Mouse (Mus musculus): ENCODE measurements around the gene C530008M17Rik. TPM values are rescaled to one million over a fixed set of nuclear protein-coding genes. Genes with fewer than 3 reads are reported as not detected.
A peak's percentile ranks its signal among the peaks of the same experiment; 100 is the strongest.
"Not testable (repeated sequence)": the region's sequence is repeated elsewhere in the genome, so short reads cannot be mapped to it uniquely, and the experiment has no call there.

C530008M17Rik gene
- polyA plus RNA-seq, 1 experiment from 2014 or later = 5.7 TPM

DNA sequence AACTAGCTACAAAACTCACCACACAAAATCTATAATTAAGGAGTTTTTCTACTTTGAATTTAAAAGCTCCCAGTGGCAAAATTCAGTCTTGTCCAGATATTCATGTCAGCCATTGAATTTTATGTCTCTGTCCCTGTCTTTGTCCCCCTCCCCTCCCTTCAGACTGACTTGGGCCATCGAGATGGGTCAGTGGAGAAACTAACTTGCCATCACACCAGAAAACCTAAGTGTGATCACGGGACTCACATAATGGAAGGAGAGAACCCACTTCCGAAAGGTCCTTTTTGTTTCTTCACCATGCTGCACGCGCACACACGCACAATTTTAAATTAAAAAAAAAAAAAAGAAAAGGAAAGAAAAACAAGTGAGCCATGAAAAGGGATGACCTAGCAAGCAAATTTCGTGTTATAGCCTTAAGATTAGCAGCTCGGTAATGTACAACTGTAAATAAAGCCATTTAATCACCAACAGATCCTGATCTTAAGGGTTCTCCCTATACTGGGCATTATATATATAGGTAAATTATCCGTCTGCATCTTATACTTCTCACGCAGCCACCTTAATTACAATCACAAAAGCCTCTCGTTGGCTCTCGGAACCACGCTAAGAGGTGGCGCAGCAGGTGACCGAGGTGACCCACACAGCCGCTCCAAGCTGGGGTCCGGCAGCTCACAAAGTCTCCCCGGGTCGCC, 248.5 kb downstream of the C530008M17Rik start:
- Histone ChIP-seq H3K4me2 (ENCODE audit: low read depth, low read length) (peak overlapping the region; percentile 88), H3K36me3 (ENCODE audit: control insufficient read depth, insufficient read depth) (no peaks in the 10 kb centered on the region), H3K4me1 (ENCODE audit: control insufficient read depth, low read depth, low read length) (peaks cover 12% of the 10 kb centered on the region), H3K27me3 (ENCODE audit: control insufficient read depth, insufficient read depth, low read depth, low read length) (no peaks in the 10 kb centered on the region), H3K27ac (ENCODE audit: low read length) (peak overlapping the region; percentile 93), H3K9me3 (replicated peaks; ENCODE audit: control insufficient read depth, low read length) (no peaks in the 10 kb centered on the region), H3K4me3 (ENCODE audit: low read depth, low read length) (peak overlapping the region; percentile 92), H3K9ac (ENCODE audit: low read depth, low read length) (peak overlapping the region; percentile 96)
- 1% methylated on average over 19 of the region's 19 CpGs for WGBS (ENCODE audit: insufficient replicate concordance)
- ATAC-seq (ENCODE audit: low read depth) = peak; percentile 32

- peak; percentile 97 for ATAC-seq (ENCODE audit: low read depth)
- H3K9ac ChIP-seq (ENCODE audit: low read depth, low read length) = peak within 1 kb of the TSS; percentile 96
- H3K27ac ChIP-seq (ENCODE audit: low read length) = peak within 1 kb of the TSS; percentile 93
- no peaks in the 10 kb centered on the region for H3K36me3 ChIP-seq (ENCODE audit: control insufficient read depth, insufficient read depth)
- H3K27me3 ChIP-seq (ENCODE audit: control insufficient read depth, insufficient read depth, low read depth, low read length) = no peaks in the 10 kb centered on the region
- H3K4me2 ChIP-seq (ENCODE audit: low read depth, low read length) = peak within 1 kb of the TSS; percentile 88
- no peaks in the 10 kb centered on the region for H3K9me3 ChIP-seq (replicated peaks; ENCODE audit: control insufficient read depth, low read length)
- H3K4me3 ChIP-seq (ENCODE audit: low read depth, low read length) = peak within 1 kb of the TSS; percentile 92
- H3K4me1 ChIP-seq (ENCODE audit: control insufficient read depth, low read depth, low read length) = peaks cover 12% of the 10 kb centered on the region
- WGBS (ENCODE audit: insufficient replicate concordance) = under 1% methylated on average over 47 of the region's 47 CpGs
Measured at GRCm38 (mm10) chr5:76905405-76906154, 249.3 kb downstream of the C530008M17Rik start, which contains the start of gene Aasdh. Gene Aasdh (minus strand): TSS chr5:76905514.

GRCm38 (mm10) chr5:76906155-76906499, 249.8 kb downstream of the C530008M17Rik start:
- Histone ChIP-seq H3K4me3 (ENCODE audit: low read depth, low read length) (peak overlapping the region; percentile 92), H3K4me1 (ENCODE audit: control insufficient read depth, low read depth, low read length) (peaks cover 12% of the 10 kb centered on the region), H3K9ac (ENCODE audit: low read depth, low read length) (peak overlapping the region; percentile 96), H3K27ac (ENCODE audit: low read length) (peak overlapping the region; percentile 93), H3K9me3 (replicated peaks; ENCODE audit: control insufficient read depth, low read length) (no peaks in the 10 kb centered on the region), H3K36me3 (ENCODE audit: control insufficient read depth, insufficient read depth) (no peaks in the 10 kb centered on the region), H3K27me3 (ENCODE audit: control insufficient read depth, insufficient read depth, low read depth, low read length) (no peaks in the 10 kb centered on the region), H3K4me2 (ENCODE audit: low read depth, low read length) (peak overlapping the region; percentile 88)
- WGBS (ENCODE audit: insufficient replicate concordance) = 9% methylated on average over 3 of the region's 3 CpGs
- no peak for ATAC-seq (ENCODE audit: low read depth)

GRCm38 (mm10) chr5:76910807-76911206, 254.5 kb downstream of the C530008M17Rik start:
- no peak overlapping the region for H3K4me2 ChIP-seq (ENCODE audit: low read depth, low read length)
- H3K27ac ChIP-seq (ENCODE audit: low read length) = no peak overlapping the region
- no peaks in the 10 kb centered on the region for H3K9me3 ChIP-seq (replicated peaks; ENCODE audit: control insufficient read depth, low read length)
- no peak for ATAC-seq (ENCODE audit: low read depth)
- 46% methylated on average over 3 of the region's 3 CpGs for WGBS (ENCODE audit: insufficient replicate concordance)
- peaks cover 9% of the 10 kb centered on the region for H3K36me3 ChIP-seq (ENCODE audit: control insufficient read depth, insufficient read depth)
- no peak overlapping the region for H3K4me3 ChIP-seq (ENCODE audit: low read depth, low read length)
- no peak overlapping the region for H3K9ac ChIP-seq (ENCODE audit: low read depth, low read length)
- no peaks in the 10 kb centered on the region for H3K27me3 ChIP-seq (ENCODE audit: control insufficient read depth, insufficient read depth, low read depth, low read length)
- peaks cover 8% of the 10 kb centered on the region for H3K4me1 ChIP-seq (ENCODE audit: control insufficient read depth, low read depth, low read length)

GRCm38 (mm10) chr5:76912522-76912921, 256.2 kb downstream of the C530008M17Rik start:
- 78% methylated on average over 5 of the region's 5 CpGs for WGBS (ENCODE audit: insufficient replicate concordance)
- H3K9ac ChIP-seq (ENCODE audit: low read depth, low read length); H3K9me3 ChIP-seq (replicated peaks; ENCODE audit: control insufficient read depth, low read length); H3K4me1 ChIP-seq (ENCODE audit: control insufficient read depth, low read depth, low read length); H3K4me3 ChIP-seq (ENCODE audit: low read depth, low read length); ATAC-seq (ENCODE audit: low read depth); H3K27ac ChIP-seq (ENCODE audit: low read length); H3K4me2 ChIP-seq (ENCODE audit: low read depth, low read length); H3K27me3 ChIP-seq (ENCODE audit: control insufficient read depth, insufficient read depth, low read depth, low read length); H3K36me3 ChIP-seq (ENCODE audit: control insufficient read depth, insufficient read depth): not testable (repeated sequence)

DNA sequence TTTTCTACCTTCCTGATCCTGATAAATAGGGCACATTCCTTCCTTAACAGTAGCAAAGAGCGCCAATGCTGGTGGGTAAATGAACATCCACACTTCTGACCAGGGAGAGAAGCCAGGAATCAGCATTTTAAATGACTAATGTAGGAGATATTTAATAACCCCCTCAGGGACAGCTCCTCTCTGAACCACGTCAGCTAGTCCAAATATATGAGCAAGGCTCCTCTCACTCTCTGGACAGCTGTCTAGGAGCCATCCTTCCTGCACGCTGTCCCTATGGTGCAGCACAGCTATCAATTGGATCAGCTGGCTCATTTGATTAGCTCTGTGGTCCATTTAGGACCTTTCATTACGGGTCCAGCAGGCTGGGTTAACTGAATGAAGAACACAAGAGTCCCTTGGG, 266.5 kb downstream of the C530008M17Rik start:
- peaks cover 35% of the 10 kb centered on the region for H3K36me3 ChIP-seq (ENCODE audit: control insufficient read depth, insufficient read depth)
- H3K9ac ChIP-seq (ENCODE audit: low read depth, low read length) = no peak overlapping the region
- no peak overlapping the region for H3K27ac ChIP-seq (ENCODE audit: low read length)
- 74% methylated on average over 4 of the region's 4 CpGs for WGBS (ENCODE audit: insufficient replicate concordance)
- no peaks in the 10 kb centered on the region for H3K27me3 ChIP-seq (ENCODE audit: control insufficient read depth, insufficient read depth, low read depth, low read length)
- H3K4me2 ChIP-seq (ENCODE audit: low read depth, low read length) = no peak overlapping the region
- no peak for ATAC-seq (ENCODE audit: low read depth)
- no peaks in the 10 kb centered on the region for H3K4me1 ChIP-seq (ENCODE audit: control insufficient read depth, low read depth, low read length)
- H3K9me3 ChIP-seq (replicated peaks; ENCODE audit: control insufficient read depth, low read length) = no peaks in the 10 kb centered on the region
- no peak overlapping the region for H3K4me3 ChIP-seq (ENCODE audit: low read depth, low read length)

Other genes starting within 250 kb of the C530008M17Rik start
- not detected in 2 replicates for gene Gm7271, start 172.5 kb upstream of the C530008M17Rik start, polyA plus RNA-seq (2015; fragmentation: Nextera tagmentation; extraction: Ambion mirVana)
- 10.7 and 10.9 TPM in 2 replicates for gene Exoc1, start 127.2 kb upstream of the C530008M17Rik start, polyA plus RNA-seq (2015; fragmentation: Nextera tagmentation; extraction: Ambion mirVana)
- 3.9 and 4.1 TPM in 2 replicates for gene Cep135, start 67.8 kb upstream of the C530008M17Rik start, polyA plus RNA-seq (2015; fragmentation: Nextera tagmentation; extraction: Ambion mirVana)
- 5.8 and 6.1 TPM in 2 replicates for gene Aasdh, start 249.0 kb downstream of the C530008M17Rik start, polyA plus RNA-seq (2015; fragmentation: Nextera tagmentation; extraction: Ambion mirVana)